Mouse (Mus musculus) left cerebral cortex, postnatal 14 days (tissue): ENCODE data around the gene Olfr1509. TPM values are rescaled to one million over a fixed set of nuclear protein-coding genes. Genes with fewer than 3 reads are reported as not detected.
"Not testable (repeated sequence)": the region's sequence is repeated elsewhere in the genome, so short reads cannot be mapped to it uniquely, and the experiment has no call there.

Source experiments
- DNase-seq, 2 experiments: peaks; one replicate each; pipeline ENCODE4 v3.0.0; 2021 to 2022; ENCODE audit warnings: low spot score in 2 of 2, mixed read lengths in 1 of 2
- intact Hi-C: fragments of 180-260 bp; cut with DNase I; formaldehyde crosslinking; loops from one replicate; pipeline ENCODE4 v1.15.1; 2025
- long read RNA-seq, 2 experiments: library from polyadenylated mRNA; stranded (forward); transcript quantifications; one replicate each; pipeline ENCODE4 v2.0.0; 2021
- total RNA-seq, 2 experiments: library from RNA; stranded (reverse); gene quantifications; 2 replicates each; pipeline ENCODE4 v1.2.3; 2021

The Olfr1509 gene
- total RNA-seq, result not detected
- long read RNA-seq, experiment 1, result 0 reads
- long read RNA-seq, experiment 2, result 0 reads

DNA sequence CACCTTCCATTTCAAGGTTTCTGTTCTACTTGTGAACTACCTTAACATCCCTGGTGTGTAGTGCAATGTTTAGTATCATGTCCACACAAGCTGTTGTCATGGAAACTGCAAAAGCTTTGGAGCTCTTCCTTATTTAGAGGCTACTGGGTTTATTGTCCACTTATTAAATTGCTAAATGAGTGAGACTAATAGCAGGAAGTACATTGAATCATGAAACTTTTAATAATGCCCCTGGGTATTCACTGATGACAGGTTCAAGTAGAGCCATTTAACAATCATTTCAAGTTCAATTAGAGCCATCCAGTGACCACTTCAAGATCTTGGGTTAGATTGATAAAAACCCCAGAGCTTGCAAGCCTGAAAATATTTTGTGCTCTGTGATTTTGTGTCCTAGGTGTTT is at the start of gene Olfr1509:
Olfr1509 (plus strand) TSS at position 301 of the 400 bp plus-strand sequence.
- intact Hi-C loops, result no loop called here
- no peak for DNase-seq

DNA sequence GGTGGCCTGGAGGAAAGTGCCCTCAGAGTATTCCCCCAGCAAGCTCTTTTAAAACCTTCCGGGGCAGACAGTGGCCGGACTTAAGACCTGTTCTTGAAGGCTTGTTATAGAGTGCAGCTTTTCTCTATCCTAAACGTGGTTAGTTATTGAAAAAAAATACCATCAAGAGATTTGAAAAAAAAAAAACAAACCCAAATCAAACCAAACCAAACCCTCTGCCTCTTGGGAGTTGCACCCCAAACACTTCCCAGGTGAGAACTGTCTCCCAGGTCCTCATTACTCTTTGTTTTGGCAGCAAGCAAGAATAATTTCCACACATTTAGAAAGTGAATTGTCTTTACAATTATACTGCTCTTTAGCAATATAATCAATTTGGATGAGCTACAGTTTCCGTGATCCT is 45.5 kb upstream of the Olfr1509 start, which contains the start of gene Olfr1511:
Olfr1511 (minus strand) TSS at position 101 of the 400 bp plus-strand sequence.
- DNase-seq, result no peak
- intact Hi-C loops, result no loop called here

- intact Hi-C loops, DNase-seq: not testable (repeated sequence)
Measured at GRCm38 (mm10) chr14:52410142-52410919, 32.5 kb upstream of the Olfr1509 start.

- intact Hi-C loops, result no loop called here
- no peak for DNase-seq
Measured at GRCm38 (mm10) chr14:52414273-52414672, 28.5 kb upstream of the Olfr1509 start, which contains the start of gene Olfr1510. Gene Olfr1510 (minus strand): TSS chr14:52414373.

DNA sequence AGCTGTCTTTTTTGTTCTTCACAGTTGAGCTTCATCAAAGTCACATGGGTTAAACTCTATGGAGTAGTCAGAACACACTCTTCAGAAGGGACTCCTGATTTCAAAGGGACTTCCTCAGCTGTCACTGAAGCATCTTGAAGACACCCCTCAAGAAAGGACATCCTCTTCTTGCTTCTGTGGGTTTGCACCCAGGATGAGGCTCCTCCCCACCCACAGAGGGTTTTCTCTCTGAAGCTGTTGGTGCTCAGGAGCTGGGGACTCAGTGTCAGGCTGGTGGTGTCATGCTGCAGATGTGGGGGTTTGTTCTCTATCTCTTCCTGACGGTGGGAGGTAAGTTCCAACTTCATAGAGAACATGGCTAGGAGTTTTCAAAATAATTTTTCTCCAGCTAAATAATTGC is 15.1 kb upstream of the Olfr1509 start:
- DNase-seq, result no peak
- intact Hi-C loops, result no loop called here

DNA sequence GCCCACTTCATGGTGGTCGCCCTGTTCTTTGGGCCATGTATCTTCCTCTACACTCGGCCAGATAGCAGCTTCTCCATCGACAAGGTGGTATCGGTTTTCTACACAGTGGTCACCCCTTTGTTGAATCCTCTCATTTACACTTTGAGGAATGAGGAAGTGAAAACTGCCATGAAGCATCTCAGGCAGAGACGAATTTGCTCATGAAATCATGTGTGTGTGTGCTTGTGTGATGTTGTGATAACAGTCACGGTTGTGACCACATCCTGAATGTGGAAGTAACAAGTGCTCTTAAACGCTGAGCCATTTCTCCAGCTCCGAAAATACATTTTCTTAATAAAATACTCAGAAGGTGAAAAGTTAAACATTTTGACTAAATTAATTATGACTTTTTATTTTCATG is 8.3 kb downstream of the Olfr1509 start:
- intact Hi-C loops, result no loop called here
- no peak for DNase-seq

GRCm38 (mm10) chr14:52461928-52462327 is 19.1 kb downstream of the Olfr1509 start:
- intact Hi-C loops, result no loop called here

GRCm38 (mm10) chr14:52465738-52466137 is 22.9 kb downstream of the Olfr1509 start:
- no peak for DNase-seq
- intact Hi-C loops, result no loop called here

More at GRCm38 (mm10) chr14:52461928-52462327, 19.1 kb downstream of the Olfr1509 start:
- DNase-seq, result no peak

DNA sequence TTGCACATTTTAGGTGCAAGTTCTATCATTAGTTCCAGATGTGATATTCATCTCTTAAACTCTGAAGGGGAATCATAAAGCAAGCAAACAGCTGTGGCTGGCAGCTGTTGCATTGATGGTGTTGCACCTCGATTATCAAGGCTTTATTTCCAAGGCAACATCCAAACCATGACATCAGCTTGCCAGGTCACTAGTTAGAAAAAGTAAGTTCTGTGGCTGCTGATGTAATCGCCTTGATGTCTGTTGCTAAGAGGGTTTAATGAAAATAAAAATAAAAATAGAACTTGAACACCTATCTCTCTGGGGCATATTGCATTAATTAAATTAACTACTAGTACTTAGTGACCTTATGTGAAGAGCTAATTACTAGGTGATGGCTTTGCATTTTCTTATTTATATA is 24.6 kb downstream of the Olfr1509 start, which contains the start of gene Olfr1508:
Olfr1508 (minus strand) TSS at position 101 of the 400 bp plus-strand sequence.
- intact Hi-C loops, result no loop called here
- DNase-seq, result no peak

DNA sequence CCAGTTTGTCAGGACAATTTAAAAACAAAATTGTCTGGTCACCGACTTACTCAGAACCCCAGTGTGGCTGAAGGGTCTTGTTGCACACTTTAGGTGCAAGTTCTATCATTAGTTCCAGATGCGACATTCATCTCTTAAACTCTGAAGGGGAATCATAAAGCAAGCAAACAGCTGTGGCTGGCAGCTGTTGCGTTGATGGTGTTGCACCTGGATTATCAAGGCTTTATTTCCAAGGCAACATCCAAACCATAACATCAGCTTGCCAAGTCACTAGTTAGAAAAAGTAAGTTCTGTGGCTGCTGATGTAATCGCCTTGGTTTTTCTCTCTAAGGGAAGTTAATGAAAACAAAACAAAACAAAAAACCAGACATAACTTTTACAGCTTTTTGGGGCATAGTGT is 52.7 kb downstream of the Olfr1509 start, which contains the start of gene Olfr1507:
Olfr1507 (minus strand) TSS at position 234 of the 400 bp plus-strand sequence.
- no peak for DNase-seq
- intact Hi-C loops, result no loop called here

Other genes starting within 250 kb of the Olfr1509 start
- 10 to 100 TPM; 44.7 to 45.6 TPM for gene Supt16, start 245.6 kb upstream of the Olfr1509 start, total RNA-seq
- gene Chd8, start 185.2 kb upstream of the Olfr1509 start, total RNA-seq, result 100 to 1,000 TPM; 107 to 111 TPM
- 10 to 100 TPM; 61.4 to 62.6 TPM for gene Tox4, start 163.8 kb upstream of the Olfr1509 start, total RNA-seq
- gene Rab2b, start 163.4 kb upstream of the Olfr1509 start, total RNA-seq, result 10 to 100 TPM; 34.7 to 35.3 TPM
- 10 to 100 TPM; 35.2 to 35.3 TPM for gene Mettl3, start 137.9 kb upstream of the Olfr1509 start, total RNA-seq
- gene Sall2, start 114.2 kb upstream of the Olfr1509 start, total RNA-seq, result 10 to 100 TPM; 32.7 to 37.1 TPM
- not detected for gene Olfr1513, start 86.6 kb upstream of the Olfr1509 start, total RNA-seq
- gene Olfr1512, start 63.8 kb upstream of the Olfr1509 start, total RNA-seq, result not detected
- gene Olfr1511, start 45.6 kb upstream of the Olfr1509 start, total RNA-seq, result not detected
- not detected for gene Olfr1510, start 28.6 kb upstream of the Olfr1509 start, total RNA-seq
- not detected for gene Olfr1508, start 24.5 kb downstream of the Olfr1509 start, total RNA-seq
- not detected for gene Olfr1507, start 52.8 kb downstream of the Olfr1509 start, total RNA-seq